Mouse (Mus musculus): Measurements from ENCODE around the gene Timp1.

Gene Timp1

DNA sequence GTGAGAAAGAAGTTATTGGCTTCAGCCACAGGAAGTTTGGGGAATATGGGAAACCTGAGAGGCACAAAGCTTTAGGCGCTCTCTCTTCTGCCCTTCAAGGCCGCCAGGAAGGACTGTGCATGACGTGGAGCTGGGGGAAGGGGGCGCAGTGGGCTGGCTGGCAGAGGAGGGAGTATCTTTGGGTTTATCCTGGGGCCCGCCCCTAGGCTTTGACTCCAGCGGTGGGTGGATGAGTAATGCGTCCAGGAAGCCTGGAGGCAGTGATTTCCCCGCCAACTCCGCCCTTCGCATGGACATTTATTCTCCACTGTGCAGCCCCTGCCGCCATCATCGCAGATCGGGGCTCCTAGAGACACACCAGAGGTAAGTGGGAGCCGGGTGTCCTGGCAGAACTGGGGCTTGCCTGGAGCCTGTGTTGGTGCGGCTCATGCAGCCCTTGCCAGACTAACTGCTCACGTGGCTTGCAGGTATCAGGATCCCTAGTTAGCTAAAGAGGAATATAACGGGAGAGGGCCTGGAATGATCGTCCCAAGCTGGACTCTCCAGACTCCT lies at the start of gene Timp1:
Timp1 (plus strand) TSS at position 205 of the 552 bp plus-strand sequence.
- DNase-seq (ENCODE audit: low read depth, low spot score) = peak; percentile 89

DNA sequence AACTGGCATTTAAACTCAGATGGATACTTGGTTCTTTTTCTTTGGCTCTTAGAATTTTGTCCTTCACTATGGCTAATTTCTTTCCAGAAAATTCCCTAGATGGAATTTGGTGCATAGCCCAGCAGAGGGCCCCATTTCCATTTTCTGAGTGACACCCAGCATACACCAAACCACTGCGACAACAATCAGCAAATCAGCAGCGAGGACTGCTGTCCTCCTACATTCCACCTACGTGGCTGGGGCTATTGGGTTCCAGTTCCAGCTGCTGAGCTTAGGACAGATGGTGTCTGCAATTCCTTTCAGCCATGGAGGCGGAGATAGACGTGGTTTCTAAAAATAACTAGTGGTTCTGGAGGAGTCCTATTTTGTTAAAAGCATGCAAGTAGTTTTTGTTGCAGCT lies 41.0 kb upstream of the Timp1 start:
- peak; percentile 73 for DNase-seq (ENCODE audit: low read depth, low spot score)

DNA sequence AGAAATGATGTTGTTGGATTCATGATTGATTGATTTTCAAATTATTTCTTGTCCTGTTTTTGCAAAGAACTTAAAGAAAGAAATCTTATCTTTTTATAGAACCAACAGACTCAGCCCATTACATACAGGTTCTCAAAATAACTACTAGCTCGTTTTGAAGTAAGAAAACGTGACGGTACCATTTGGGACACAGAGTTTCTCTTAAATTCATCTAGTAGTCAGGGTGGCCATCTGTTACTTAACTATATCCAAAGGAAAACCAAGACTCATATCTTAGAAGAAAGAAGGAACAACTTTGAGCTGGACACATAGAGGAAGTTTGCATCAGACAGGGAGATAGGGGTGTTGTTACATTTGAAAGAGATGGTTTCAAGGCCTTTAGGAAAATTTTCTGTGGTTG lies 22.7 kb upstream of the Timp1 start:
- DNase-seq (ENCODE audit: low read depth, low spot score) = no peak

DNA sequence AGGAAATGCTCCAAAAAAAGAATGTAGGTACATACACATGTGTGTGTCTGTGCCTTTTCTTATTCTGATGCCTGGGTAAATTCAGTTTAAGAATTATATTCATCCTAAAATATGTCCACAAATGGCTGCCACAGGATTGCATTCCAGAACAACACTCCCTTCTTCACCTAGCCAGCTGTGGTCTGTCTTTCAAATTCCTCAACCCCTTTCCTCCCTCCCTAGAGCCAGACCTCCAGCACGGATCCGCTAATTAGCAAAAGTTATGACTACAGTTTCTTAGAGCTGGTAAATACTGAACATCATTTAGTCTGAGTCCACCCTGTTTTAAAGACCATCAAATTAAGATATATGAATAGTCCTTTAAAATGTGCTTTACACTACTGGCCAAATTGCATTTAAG lies 22.1 kb upstream of the Timp1 start:
- DNase-seq (ENCODE audit: low read depth, low spot score) = no peak

DNA sequence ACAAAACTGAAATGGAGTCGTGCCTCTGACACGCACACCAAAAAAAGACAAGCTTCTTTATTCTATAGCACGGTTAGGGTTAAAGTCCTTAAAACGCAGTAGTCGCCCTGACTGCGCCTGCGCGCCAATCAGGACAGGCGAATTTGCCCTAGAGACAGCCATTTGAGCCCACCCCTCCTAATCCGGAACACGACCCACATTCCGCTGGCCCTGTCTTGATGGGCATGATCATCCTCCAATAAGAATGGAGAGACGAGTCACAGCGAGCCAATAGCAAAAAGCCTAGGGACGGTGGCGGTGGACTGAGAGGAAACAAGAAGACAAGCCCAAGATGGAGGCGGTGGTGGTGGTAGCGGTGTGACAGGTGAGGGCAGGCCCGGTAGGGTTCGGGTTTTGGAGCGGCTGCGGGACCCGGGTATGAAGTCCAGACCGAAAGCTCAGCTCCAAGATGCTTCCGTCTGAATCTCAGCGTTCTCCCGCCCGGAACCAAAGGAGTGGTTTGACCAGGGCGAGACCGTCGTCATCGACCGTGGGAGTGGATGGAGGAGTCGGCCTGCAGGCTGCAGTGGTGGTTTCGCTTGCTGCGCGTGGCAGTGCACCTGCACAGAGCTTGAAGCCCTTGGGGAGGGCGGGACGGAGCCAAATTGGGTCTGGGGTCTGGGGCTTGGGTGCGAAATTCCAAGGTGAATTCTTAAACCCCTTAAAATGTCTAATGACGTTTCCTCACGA lies 21.5 kb upstream of the Timp1 start:
- DNase-seq (ENCODE audit: low read depth, low spot score) = peak; percentile 97

DNA sequence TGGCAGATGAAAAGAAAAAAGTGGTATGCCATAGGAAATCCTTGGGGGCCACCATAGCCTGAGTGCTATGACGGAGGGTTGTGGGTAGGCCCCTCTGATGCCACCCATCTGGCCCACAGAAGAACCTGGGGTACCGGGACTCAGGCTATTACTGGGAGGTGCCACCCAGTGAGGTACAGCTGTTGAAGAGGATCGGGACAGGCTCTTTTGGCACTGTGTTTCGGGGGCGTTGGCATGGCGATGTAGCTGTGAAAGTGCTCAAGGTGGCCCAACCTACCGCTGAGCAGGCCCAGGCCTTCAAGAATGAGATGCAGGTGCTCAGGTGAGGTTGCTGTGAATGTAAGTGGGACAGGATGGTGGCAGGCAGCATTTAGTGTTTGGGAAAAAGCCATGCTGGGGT lies 16.2 kb upstream of the Timp1 start:
- DNase-seq (ENCODE audit: low read depth, low spot score) = no peak

DNA sequence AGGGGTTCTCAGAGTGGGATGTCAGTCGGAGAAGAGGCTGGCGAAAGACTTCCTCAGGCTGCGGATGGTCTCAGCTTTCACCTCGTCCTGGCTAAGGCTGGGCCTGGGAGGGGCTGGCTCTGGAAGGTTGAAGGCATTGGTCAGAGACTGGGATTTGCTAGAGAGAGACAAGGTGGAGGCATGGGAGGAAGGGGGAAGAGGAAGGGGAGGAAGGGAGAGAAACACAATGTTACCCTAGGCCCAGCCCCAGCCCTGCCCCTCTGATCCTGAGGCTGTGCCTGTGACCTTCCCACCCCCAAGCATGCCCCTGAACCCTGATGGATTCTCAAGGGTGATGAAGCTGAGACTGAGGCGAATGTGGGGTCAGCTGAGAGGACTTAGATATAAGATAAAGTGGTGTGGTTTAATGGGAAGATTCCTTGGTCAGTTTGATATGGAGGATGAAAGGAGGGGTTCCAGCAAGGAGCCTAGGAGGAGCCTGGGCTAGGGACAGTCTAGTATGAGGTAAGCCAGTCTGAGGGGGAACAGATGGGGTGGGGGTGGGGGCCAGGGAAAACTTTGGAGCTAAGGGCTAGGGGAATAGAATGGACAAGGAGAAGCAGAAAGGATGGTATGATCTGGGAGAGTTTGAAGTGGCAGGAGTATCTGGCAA lies 8.4 kb upstream of the Timp1 start:
- no peak for DNase-seq (ENCODE audit: low read depth, low spot score)

DNA sequence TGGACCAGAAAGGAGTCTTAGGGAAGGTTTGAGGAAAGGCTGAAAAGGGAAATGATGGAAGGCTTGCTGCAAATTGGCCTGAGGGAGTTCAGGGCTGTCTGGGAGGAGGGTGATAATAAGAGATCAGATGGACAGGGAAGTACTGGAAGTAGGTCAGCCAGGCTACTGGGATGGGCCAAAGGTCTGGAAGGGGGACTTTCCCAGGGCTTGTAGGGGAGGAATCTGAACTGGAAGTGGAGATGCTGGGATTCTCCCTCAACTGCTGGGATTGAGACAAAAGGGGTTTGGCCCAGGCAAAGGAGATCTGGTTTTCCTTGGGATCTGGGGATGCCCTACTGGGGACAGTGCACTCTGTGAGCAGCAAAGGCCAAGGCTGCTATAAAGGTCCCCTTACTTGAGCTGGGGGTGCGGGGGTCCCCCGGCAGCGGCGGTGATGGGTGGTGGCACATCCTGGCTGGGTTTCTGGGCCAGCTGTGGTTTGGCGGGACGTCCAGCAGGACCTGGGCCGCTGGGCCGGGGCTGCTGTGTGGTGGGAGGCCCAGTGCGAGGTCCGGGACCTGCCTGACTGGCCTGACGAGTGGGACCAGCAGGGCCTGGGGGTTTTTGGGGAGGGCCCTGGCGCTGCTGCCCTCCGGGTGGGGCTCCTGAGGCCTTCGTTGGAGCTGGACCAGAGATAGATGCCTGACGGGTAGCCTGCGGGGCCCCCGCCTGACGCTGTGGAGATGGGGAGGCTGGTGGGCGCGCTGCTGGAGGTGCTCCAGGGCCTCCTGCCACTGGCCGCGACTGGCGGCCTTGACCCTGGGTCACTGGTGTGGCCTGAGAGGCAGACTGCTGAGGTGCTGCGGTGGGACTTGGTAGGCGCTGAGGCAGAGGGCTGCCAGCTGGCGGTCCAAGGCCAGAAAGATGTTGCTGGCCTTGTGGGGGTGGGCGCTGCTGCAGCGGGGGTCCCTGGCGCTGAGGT lies 7.6 kb upstream of the Timp1 start:
- no peak for DNase-seq (ENCODE audit: low read depth, low spot score)

DNA sequence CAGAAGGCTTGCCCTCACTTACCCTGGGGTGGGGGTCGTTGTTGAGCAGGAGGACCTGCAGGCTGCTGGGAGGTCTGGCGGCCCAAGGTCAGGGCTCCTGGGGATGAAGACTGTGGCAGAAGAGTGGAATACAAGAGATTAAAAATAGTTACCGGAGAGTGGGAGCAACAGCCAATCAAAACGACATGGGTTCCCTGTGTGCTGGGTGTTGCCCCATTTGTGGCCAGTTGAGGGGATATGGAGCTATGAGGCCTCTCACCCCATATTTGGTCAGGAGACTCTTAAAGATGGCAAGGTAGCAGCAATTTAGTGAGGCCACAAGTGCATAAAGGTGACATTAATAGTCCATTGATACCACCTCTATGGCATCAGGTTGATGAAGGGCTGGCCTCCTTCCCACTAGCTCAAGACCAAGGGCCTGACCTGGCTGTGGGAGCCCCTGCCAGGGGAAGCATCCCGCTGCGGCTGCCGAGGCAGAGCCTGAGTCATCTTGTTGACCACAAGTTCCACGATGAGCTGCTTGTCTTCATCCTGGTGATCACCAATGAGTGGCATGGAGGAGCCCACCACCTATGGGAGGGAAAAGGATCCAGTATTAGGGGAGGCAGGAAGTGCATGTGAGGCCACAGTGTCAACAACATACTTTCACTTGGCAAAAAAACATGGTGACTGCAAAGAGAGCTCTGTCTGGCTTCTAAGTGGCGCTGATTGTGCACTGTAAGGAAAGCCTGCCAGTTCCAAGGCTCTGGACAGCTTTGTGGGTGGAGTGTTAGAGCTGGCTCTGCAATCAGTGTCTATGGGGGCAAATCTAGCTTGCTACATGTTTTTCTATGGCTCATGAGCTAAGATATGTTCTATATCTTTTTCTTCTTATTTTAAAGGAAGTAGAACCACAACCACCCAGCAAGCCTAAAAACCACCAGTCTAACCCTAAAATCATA lies 6.5 kb upstream of the Timp1 start:
- DNase-seq (ENCODE audit: low read depth, low spot score) = no peak

DNA sequence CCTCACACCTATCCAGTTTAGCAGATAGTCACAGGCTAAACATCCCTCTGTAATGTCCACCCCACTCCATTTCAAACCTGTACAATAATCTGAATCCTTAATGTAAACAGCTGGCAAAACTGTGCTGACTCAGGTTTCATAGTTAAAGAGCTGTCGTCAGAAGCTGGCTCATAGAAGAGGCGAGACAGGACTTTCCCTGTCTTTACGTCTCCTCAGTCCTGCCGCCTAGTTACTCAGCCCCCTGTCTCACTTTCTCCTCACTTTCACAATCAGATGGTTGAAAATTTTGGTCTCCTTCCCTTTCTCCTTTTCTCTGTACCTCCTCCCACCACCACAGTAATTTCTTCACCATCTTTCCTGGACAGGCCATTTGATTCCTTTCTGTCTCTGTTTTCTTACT lies 1.9 kb upstream of the Timp1 start:
- DNase-seq (ENCODE audit: low read depth, low spot score) = no peak

DNA sequence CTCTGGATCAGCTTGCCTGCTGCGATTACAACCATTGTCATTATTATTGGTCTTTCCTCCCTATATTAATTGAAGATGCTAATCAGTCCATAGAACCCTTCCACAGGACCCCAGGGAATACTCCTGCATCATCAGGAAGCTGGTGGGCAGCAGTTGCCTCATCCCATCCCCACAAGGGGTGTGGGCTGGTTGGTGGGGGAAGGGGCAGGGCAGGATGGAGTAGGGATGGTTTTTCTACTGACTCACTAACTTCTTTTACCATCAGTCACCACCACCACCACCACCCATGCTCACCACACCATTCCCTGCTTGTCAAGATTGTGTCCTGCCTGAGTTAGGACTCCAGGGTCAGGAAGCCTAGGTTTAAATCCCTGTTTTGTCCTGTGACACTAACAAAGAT lies 763 bp upstream of the Timp1 start:
- DNase-seq (ENCODE audit: low read depth, low spot score) = no peak

DNA sequence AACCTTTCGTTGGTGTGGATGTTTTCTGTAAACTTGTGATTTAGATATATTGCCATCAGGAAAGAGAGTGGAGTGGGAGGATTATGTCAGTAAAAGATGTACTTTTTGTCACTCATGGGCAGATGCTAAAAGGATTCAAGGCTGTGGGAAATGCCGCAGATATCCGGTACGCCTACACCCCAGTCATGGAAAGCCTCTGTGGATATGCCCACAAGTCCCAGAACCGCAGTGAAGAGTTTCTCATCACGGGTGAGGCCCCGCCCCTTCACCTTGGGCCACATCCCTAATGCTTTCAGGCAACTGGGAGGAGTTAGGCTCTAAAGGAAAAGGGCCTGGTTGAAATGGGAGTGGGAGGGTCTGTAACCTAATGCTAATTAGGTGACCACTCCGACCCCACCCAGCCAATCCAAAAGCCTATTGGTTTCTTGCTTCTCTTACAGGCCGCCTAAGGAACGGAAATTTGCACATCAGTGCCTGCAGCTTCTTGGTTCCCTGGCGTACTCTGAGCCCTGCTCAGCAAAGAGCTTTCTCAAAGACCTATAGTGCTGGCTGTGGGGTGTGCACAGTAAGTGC lies 3.0 kb downstream of the Timp1 start:
- peak; percentile 95 for DNase-seq (ENCODE audit: low read depth, low spot score)

DNA sequence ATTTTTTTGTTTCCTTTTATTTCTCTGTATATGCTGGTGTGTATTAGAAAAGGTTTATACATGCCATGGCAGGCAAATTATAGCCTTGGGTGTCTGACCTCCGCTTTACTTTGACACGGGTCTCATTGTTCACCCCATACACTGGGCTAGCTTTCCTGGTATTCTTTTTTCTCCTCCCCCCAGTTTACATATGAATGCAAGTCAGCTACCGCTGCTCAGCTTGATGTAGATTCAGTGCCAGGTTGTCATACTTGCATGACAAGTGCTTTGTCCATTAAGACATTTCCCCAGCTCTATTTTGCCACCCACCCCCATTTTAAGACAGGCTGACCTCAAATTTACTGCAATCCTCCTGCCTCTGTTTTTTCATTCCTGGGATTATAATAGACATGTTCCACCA lies 5.3 kb downstream of the Timp1 start:
- DNase-seq (ENCODE audit: low read depth, low spot score) = peak; percentile 58

DNA sequence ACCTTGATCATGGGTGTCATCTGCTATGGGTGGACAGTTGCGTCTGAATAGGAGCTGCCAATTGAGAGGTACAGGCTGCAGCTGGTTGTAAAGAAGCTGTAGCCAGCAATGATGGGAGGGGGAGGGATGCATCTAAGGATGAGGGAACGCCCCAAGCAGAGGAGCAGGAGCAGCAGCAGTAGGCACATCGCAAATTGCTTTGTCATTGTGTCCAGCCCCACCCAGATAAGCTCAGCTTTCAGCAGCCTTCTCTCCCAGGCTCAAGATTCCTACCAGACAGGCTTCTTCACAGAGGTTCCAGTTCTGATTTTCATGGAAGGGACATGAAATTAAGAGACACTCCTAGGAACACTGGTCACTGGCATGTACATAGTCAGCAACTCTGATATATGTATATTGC lies 40.1 kb downstream of the Timp1 start:
- peak; percentile 79 for DNase-seq (ENCODE audit: low read depth, low spot score)

DNA sequence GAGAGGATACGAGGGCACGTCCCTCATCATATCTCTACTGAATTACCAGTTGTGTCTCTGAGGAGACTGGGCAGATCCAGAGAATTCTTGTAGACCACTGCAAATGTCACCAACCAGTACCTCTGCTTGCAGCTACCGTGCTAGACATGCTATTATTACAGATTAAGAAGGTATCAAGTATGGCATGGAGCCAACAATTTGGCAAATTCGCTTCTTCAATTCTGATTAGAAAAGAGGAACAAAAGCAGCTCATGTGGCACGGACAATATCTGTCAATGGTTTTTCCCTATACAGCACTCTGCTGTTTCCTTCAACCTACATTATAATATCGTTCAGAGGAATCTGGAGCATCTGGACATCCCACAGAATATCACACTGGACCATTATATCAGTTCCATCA lies 43.8 kb downstream of the Timp1 start:
- DNase-seq (ENCODE audit: low read depth, low spot score) = no peak

DNA sequence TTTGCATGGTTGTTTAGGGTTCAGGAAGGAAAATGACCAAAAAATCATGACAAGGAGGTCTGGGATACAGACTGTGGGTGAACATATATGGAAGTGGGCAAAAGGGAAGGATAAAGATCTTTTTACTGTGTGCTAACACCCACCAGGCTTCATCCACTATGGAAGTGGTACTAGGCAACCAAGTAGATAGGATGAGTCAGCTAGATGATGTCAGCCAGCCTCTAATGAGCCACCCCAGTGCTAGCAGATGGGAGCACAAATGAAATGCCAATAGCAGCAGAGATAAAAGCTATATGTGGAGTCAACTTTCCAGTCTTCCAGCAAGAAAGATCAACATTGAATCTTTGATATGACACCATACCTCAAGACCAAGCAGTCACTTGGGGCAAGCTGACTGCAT lies 45.1 kb downstream of the Timp1 start:
- DNase-seq (ENCODE audit: low read depth, low spot score) = no peak

DNA sequence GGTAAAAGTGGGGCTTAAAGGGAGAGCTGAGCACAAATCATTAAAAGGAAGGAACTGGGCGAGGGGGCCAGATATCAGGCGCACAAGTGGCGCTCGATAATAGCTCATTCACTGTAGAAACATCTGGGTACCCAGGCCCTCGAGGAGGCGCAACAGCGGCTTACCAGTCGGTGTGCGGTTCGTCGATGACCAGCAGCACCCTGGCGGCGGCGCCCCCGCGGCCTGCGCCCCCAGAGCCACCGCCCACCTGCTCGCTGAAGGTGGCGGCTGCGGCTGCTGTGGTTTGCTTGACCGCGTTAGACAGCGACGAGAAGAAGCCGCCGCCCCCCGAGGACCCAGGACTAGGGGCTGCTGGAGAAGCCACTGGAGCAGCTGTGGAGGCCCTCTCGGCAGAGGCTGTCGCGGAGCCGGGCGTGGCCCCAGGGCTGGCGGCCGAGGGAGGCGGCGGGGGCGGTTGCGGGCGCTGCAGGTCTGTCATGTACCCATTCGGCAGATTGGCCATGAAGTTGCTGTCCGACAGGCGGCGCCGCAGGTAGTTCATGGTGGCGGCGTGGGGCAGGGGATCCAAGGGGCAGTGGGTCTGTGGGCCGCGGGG lies 50.4 kb downstream of the Timp1 start:
- DNase-seq (ENCODE audit: low read depth, low spot score) = no peak

DNA sequence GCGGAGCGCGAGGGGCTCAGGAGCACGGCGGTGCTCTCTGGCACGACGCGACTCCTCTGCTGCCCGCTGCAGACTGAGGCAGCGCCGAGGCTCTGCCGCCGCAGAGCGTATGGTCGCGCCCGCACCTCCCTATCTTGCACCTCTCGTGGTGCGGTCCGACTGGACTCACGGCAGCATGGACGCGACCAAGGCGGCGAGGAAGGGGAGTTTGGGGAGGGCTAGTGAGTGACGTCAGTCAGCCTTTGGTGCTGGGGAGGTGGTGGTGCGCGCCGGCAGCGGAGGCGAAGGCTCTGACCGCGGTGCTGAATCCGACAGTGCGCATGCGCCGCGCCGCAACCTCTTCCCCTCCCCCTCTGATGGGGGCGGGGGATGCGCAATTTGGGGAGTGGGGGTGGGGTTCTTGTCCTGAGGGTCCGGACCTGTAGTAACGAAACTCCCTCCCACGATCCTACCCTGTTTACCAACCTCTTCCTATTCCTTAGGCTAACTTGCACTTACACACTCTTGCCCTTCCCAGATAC lies 50.9 kb downstream of the Timp1 start, which contains the start of gene Syn1:
Syn1 (minus strand) TSS at position 161 of the 521 bp plus-strand sequence.
- DNase-seq (ENCODE audit: low read depth, low spot score) = peak; percentile 96

DNA sequence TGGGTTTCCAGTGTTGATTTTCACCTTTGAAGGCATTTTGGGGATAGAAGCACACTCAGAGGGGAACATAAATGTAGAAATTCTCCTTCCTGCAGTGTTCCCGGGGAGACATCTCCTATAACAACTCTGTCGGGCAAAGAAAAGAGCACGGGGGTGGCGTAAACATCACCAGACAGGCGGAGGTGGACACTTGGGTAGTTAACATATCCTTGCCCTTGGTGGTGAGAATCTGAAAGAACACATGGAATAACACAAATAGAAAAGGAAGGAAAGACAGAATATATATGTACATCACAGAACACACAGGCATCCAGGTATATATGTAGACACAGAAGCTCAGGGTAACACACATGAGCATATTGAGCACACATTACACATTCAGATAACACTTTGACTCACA lies 51.4 kb downstream of the Timp1 start:
- no peak for DNase-seq (ENCODE audit: low read depth, low spot score)

DNA sequence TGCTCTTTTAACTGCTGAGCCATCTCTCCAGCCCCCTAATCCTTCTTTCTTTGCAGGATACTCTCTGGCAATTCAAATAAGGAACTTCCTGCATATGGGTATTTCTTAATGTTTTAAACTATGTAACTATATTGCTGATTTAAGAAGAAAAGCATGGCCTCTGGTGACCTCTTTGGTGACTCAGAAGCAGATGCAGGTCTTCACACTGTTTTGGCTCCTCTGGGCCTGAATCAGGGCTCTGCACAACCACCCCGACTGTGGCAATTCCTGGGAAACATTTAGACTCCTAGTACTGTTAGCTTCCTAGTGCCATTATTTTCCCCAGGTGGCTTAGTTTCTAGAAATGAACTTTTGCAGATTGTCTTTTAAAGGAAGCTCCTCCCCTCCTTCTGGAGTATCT lies 53.5 kb downstream of the Timp1 start:
- no peak for DNase-seq (ENCODE audit: low read depth, low spot score)

Measured in ZHBTc4 (cell line).